Mouse (Mus musculus) spleen, adult 2 months (tissue): Measurements from ENCODE around the gene Irf2.

Experiments used
- CTCF ChIP-seq: fragments of 200-500 bp; IDR thresholded peaks from 2 replicates; pipeline ENCODE4 v1.5.1; 2011; ENCODE audit warnings: mild to moderate bottlenecking, inconsistent platforms; ENCODE audit not compliant: insufficient read depth, insufficient read length, insufficient replicate concordance; ENCODE audit errors: extremely low read depth
- POLR2A ChIP-seq: fragments of 200-500 bp; IDR thresholded peaks from 2 replicates; pipeline ENCODE4 v1.6.1; 2011; ENCODE audit warnings: low read depth, low read length, inconsistent platforms

DNA sequence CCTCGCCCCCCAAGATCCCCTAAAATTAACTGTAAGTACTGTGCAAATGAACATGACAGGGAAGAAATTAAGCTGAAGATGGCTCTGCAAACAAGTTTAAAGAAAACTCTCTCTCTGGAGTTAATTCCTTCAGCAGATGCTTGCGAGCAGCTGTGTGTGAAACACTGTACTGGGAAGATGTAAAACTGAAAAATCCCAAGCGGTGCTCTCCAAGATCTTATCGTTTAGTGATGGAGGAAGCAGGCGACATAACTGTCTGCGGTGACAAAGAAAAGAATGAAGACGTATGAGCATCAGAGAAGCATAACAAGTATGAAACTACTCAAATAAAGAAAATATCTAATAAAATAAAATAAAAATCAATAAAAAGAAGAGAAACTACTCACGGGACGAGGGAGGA lies 18.1 kb downstream of the Irf2 start:
- TF ChIP-seq CTCF, result no peak
- TF ChIP-seq POLR2A, result no peak
